Mouse (Mus musculus) spleen, adult 12 weeks (tissue): ENCODE data around the gene Msgn1.

Experiments
- DNase-seq: peaks from one replicate; pipeline ENCODE4 v3.0.0; 2022; ENCODE audit warnings: low spot score

The Msgn1 gene

GRCm38 (mm10) chr12:11208872-11209271 lies at the start of gene Msgn1:
Gene Msgn1, minus strand, starts transcription at chr12:11208972.
- no peak for DNase-seq

GRCm38 (mm10) chr12:11250322-11250721 lies 41.5 kb upstream of the Msgn1 start:
- no peak for DNase-seq

GRCm38 (mm10) chr12:11247460-11247859 lies 38.7 kb upstream of the Msgn1 start:
- no peak for DNase-seq

GRCm38 (mm10) chr12:11235996-11236395 lies 27.2 kb upstream of the Msgn1 start:
- no peak for DNase-seq

GRCm38 (mm10) chr12:11230267-11230666 lies 21.5 kb upstream of the Msgn1 start:
- no peak for DNase-seq

GRCm38 (mm10) chr12:11226529-11227268 lies 17.9 kb upstream of the Msgn1 start:
- DNase-seq: no peak

- DNase-seq: no peak
These were observed 17.4 kb upstream of the Msgn1 start for GRCm38 (mm10) chr12:11226123-11226522.

- no peak for DNase-seq
These were observed 15.9 kb upstream of the Msgn1 start for GRCm38 (mm10) chr12:11224722-11225121.

GRCm38 (mm10) chr12:11223090-11223489 lies 14.3 kb upstream of the Msgn1 start:
- DNase-seq: no peak

GRCm38 (mm10) chr12:11222566-11222965 lies 13.8 kb upstream of the Msgn1 start:
- no peak for DNase-seq

GRCm38 (mm10) chr12:11221524-11222330 lies 13.0 kb upstream of the Msgn1 start:
- no peak for DNase-seq

- DNase-seq: no peak
These were observed 9.0 kb upstream of the Msgn1 start for GRCm38 (mm10) chr12:11217726-11218250.

- DNase-seq: no peak
These were observed 7.7 kb upstream of the Msgn1 start for GRCm38 (mm10) chr12:11216454-11216853.

GRCm38 (mm10) chr12:11215555-11215954 lies 6.8 kb upstream of the Msgn1 start:
- DNase-seq: no peak

GRCm38 (mm10) chr12:11214776-11215175 lies 6.0 kb upstream of the Msgn1 start:
- DNase-seq: no peak

- DNase-seq: no peak
These were observed 4.1 kb upstream of the Msgn1 start for GRCm38 (mm10) chr12:11212881-11213280.

GRCm38 (mm10) chr12:11210361-11210760 lies 1.6 kb upstream of the Msgn1 start:
- DNase-seq: no peak

GRCm38 (mm10) chr12:11209636-11210035 lies 864 bp upstream of the Msgn1 start:
- no peak for DNase-seq

GRCm38 (mm10) chr12:11206321-11206720 lies 2.5 kb downstream of the Msgn1 start:
- no peak for DNase-seq

- DNase-seq: no peak
These were observed 4.8 kb downstream of the Msgn1 start for GRCm38 (mm10) chr12:11203694-11204665.

GRCm38 (mm10) chr12:11202476-11202875 lies 6.3 kb downstream of the Msgn1 start:
- no peak for DNase-seq

GRCm38 (mm10) chr12:11200711-11201110 lies 8.1 kb downstream of the Msgn1 start:
- DNase-seq: peak; percentile 24
